ENCODE assay signal across 8 mouse cellular contexts in the genomic region with DNA sequence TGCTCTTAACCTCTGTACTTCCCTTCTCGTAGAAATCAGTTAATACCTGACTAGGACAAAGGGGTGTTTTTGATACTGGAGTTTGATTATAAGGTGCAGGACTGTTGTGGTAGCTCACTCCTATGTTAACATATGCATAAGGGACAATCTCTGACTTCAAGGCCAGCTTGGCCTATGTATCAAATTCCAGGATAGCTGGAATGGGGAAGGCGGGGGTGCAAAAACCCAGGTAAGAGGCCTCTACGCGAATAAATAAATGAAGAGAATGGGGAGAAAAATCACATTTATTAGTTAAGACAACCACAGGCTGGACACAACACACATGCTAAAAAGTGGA. TPM values are rescaled to one million over a fixed set of nuclear protein-coding genes. Genes with fewer than 3 reads are reported as not detected.
DNase-seq lines count a peak whose midpoint lies in the region; ATAC-seq and TF ChIP-seq lines count a peak whose summit lies in the region.

No protein-coding gene starts in this region.

- no peak for DNase-seq in layer of hippocampus, adult 2 months (ENCODE audit: low spot score in 2 of 2)
- no peak for DNase-seq in layer of hippocampus, adult 18-20 months (ENCODE audit: low spot score in 2 of 2)
- DNase-seq in neural tube, embryonic 11.5 days (ENCODE audit: low spot score), result no peak
- DNase-seq in left cerebral cortex, adult 9 months (ENCODE audit: low spot score in 2 of 2), result no peak
- DNase-seq in left cerebral cortex, adult 11 months (ENCODE audit: low spot score), result no peak
- DNase-seq in adipocyte (ENCODE audit: low spot score), result no peak

- no peak overlapping the region; the same call in 1 of the 2 replicates for H3K4me3 ChIP-seq in layer of hippocampus, adult 2 months
- peak overlapping the region; percentile 73 for H3K4me3 ChIP-seq in embryonic facial prominence, embryonic 13.5 days
- H3K4me3 ChIP-seq in intestine, embryonic 15.5 days (replicated peaks), result 0 out of 2 replicates have a peak overlapping the region, but pooled peaks have one; percentile 92
- H3K4me3 ChIP-seq in neural tube, embryonic 11.5 days (ENCODE audit: low read depth, low read length), result no peak overlapping the region

- 65% methylated on average over 4 of the region's 4 CpGs for WGBS in embryonic facial prominence, embryonic 13.5 days
- WGBS in intestine, embryonic 15.5 days, result 68% methylated on average over 4 of the region's 4 CpGs
- 69% methylated on average over 4 of the region's 4 CpGs for WGBS in neural tube, embryonic 11.5 days

- H3K4me2 ChIP-seq in embryonic facial prominence, embryonic 13.5 days, result peak overlapping the region; percentile 65
- H3K4me2 ChIP-seq in intestine, embryonic 15.5 days (replicated peaks), result peak overlapping the region; percentile 70; the same call in 1 of the 2 replicates
- H3K4me2 ChIP-seq in neural tube, embryonic 11.5 days (ENCODE audit: low read depth), result peak overlapping the region; percentile 12

- no peak overlapping the region for H3K9ac ChIP-seq in embryonic facial prominence, embryonic 13.5 days
- H3K9ac ChIP-seq in intestine, embryonic 15.5 days, result no peak overlapping the region
- H3K9ac ChIP-seq in neural tube, embryonic 11.5 days (ENCODE audit: low read length), result no peak overlapping the region

- H3K27me3 ChIP-seq in embryonic facial prominence, embryonic 13.5 days, result no peaks in the 10 kb centered on the region
- H3K27me3 ChIP-seq in intestine, embryonic 15.5 days (replicated peaks), result no peaks in the 10 kb centered on the region
- H3K27me3 ChIP-seq in neural tube, embryonic 11.5 days (ENCODE audit: control insufficient read depth, insufficient read depth, low read length), result no peaks in the 10 kb centered on the region

- H3K36me3 ChIP-seq in embryonic facial prominence, embryonic 13.5 days, result peaks cover 59% of the 10 kb centered on the region
- H3K36me3 ChIP-seq in intestine, embryonic 15.5 days, result peaks cover 17% of the 10 kb centered on the region
- H3K36me3 ChIP-seq in neural tube, embryonic 11.5 days (ENCODE audit: control insufficient read depth, insufficient read depth, low read length), result peaks cover 13% of the 10 kb centered on the region

- peak overlapping the region; percentile 91 for H3K27ac ChIP-seq in layer of hippocampus, adult 2 months
- H3K27ac ChIP-seq in embryonic facial prominence, embryonic 13.5 days, result peak overlapping the region; percentile 99
- peak overlapping the region; percentile 99 for H3K27ac ChIP-seq in intestine, embryonic 15.5 days
- no peak overlapping the region for H3K27ac ChIP-seq in neural tube, embryonic 11.5 days (ENCODE audit: low read depth, low read length)

- H3K9me3 ChIP-seq in embryonic facial prominence, embryonic 13.5 days, result no peaks in the 10 kb centered on the region
- H3K9me3 ChIP-seq in intestine, embryonic 15.5 days, result no peaks in the 10 kb centered on the region
- no peaks in the 10 kb centered on the region for H3K9me3 ChIP-seq in neural tube, embryonic 11.5 days (ENCODE audit: control insufficient read depth, low read length)

- peaks cover 12% of the 10 kb centered on the region for H3K4me1 ChIP-seq in embryonic facial prominence, embryonic 13.5 days
- H3K4me1 ChIP-seq in intestine, embryonic 15.5 days (replicated peaks), result 0 out of 2 replicates have a peak, but pooled peaks cover 12% of the 10 kb centered on the region
- H3K4me1 ChIP-seq in neural tube, embryonic 11.5 days (ENCODE audit: control insufficient read depth, insufficient read depth, low read length), result peaks cover 3% of the 10 kb centered on the region; the same call in 1 of the 2 replicates

- TF ChIP-seq CTCF in layer of hippocampus, adult 2 months (conservative IDR thresholded peaks at IDR 0.05), result no peak

- ATAC-seq in embryonic facial prominence, embryonic 13.5 days (ENCODE audit: insufficient number of reproducible peaks, insufficient read depth, low FRiP score, low TSS enrichment, low read depth), result no peak
- no peak for ATAC-seq in intestine, embryonic 15.5 days
- no peak; the same call in 1 of the 2 replicates for ATAC-seq in neural tube, embryonic 11.5 days (ENCODE audit: insufficient read depth, low FRiP score, low TSS enrichment)

RNA-seq across cellular contexts. Expression of a gene that starts 0.7 kb away (rescaled TPM):
- 1 to 10 TPM; 3.1 to 5.0 TPM for total RNA-seq in layer of hippocampus, adult 2 months (2021)
- total RNA-seq in layer of hippocampus, adult 18-20 months (2021), result 1 to 10 TPM; 4.0 to 4.9 TPM
- polyA plus RNA-seq in embryonic facial prominence, embryonic 13.5 days (2015; fragmentation: Nextera tagmentation; extraction: Ambion mirVana), result 14.1 and 14.7 TPM in 2 replicates
- 11.7 and 11.9 TPM in 2 replicates for polyA plus RNA-seq in intestine, embryonic 15.5 days (2015; fragmentation: Nextera tagmentation; extraction: Ambion mirVana)
- polyA plus RNA-seq in neural tube, embryonic 11.5 days (2014; fragmentation: Nextera tagmentation; extraction: Ambion mirVana), result 7.6 and 8.4 TPM in 2 replicates

RNA-seq across cellular contexts. Expression of a gene that starts 8.9 kb away (rescaled TPM):
- 100 to 1,000 TPM; 779 to 834 TPM for total RNA-seq in layer of hippocampus, adult 2 months (2021)
- 100 to 1,000 TPM; 768 to 775 TPM for total RNA-seq in layer of hippocampus, adult 18-20 months (2021)
- polyA plus RNA-seq in embryonic facial prominence, embryonic 13.5 days (2015; fragmentation: Nextera tagmentation; extraction: Ambion mirVana), result 345 and 370 TPM in 2 replicates
- polyA plus RNA-seq in intestine, embryonic 15.5 days (2015; fragmentation: Nextera tagmentation; extraction: Ambion mirVana), result 257 and 283 TPM in 2 replicates
- polyA plus RNA-seq in neural tube, embryonic 11.5 days (2014; fragmentation: Nextera tagmentation; extraction: Ambion mirVana), result 496 and 500 TPM in 2 replicates

RNA-seq across cellular contexts. Expression of a gene that starts 9.0 kb away (rescaled TPM):
- total RNA-seq in layer of hippocampus, adult 2 months (2021), result 10 to 100 TPM; 13.6 to 18.8 TPM
- total RNA-seq in layer of hippocampus, adult 18-20 months (2021), result 10 to 100 TPM; 10.3 to 10.7 TPM
- polyA plus RNA-seq in embryonic facial prominence, embryonic 13.5 days (2015; fragmentation: Nextera tagmentation; extraction: Ambion mirVana), result 28.2 and 30.5 TPM in 2 replicates
- polyA plus RNA-seq in intestine, embryonic 15.5 days (2015; fragmentation: Nextera tagmentation; extraction: Ambion mirVana), result 14.6 and 16.3 TPM in 2 replicates
- 19.0 and 22.9 TPM in 2 replicates for polyA plus RNA-seq in neural tube, embryonic 11.5 days (2014; fragmentation: Nextera tagmentation; extraction: Ambion mirVana)

RNA-seq across cellular contexts. Expression of a gene that starts 29.0 kb away (rescaled TPM):
- not detected for total RNA-seq in layer of hippocampus, adult 2 months (2021)
- under 1 TPM in 1 of 2 experiments, not detected in 1; 0.20 TPM for total RNA-seq in layer of hippocampus, adult 18-20 months (2021)
- polyA plus RNA-seq in embryonic facial prominence, embryonic 13.5 days (2015; fragmentation: Nextera tagmentation; extraction: Ambion mirVana), result 1.9 and 2.3 TPM in 2 replicates
- polyA plus RNA-seq in intestine, embryonic 15.5 days (2015; fragmentation: Nextera tagmentation; extraction: Ambion mirVana), result 2.0 TPM in 2 replicates
- 0.61 and 1.4 TPM in 2 replicates for polyA plus RNA-seq in neural tube, embryonic 11.5 days (2014; fragmentation: Nextera tagmentation; extraction: Ambion mirVana)

RNA-seq across cellular contexts. Expression of a gene that starts 29.6 kb away (rescaled TPM):
- 10 to 100 TPM; 15.9 to 20.4 TPM for total RNA-seq in layer of hippocampus, adult 2 months (2021)
- 10 to 100 TPM; 14.3 to 15.8 TPM for total RNA-seq in layer of hippocampus, adult 18-20 months (2021)
- polyA plus RNA-seq in embryonic facial prominence, embryonic 13.5 days (2015; fragmentation: Nextera tagmentation; extraction: Ambion mirVana), result 29.0 and 33.7 TPM in 2 replicates
- polyA plus RNA-seq in intestine, embryonic 15.5 days (2015; fragmentation: Nextera tagmentation; extraction: Ambion mirVana), result 46.5 and 49.3 TPM in 2 replicates
- polyA plus RNA-seq in neural tube, embryonic 11.5 days (2014; fragmentation: Nextera tagmentation; extraction: Ambion mirVana), result 24.6 and 24.9 TPM in 2 replicates

Comparison
In these comparisons a context has a peak if more than half of its experiments do, and no peak if none do; other contexts are left out.
1. H3K4me3 ChIP-seq: peak in embryonic facial prominence, embryonic 13.5 days (single experiment) and intestine, embryonic 15.5 days (single experiment); none in layer of hippocampus, adult 2 months (single experiment) and neural tube, embryonic 11.5 days (single experiment).
2. H3K4me2 ChIP-seq: peak in every context shown above with its lines; median percentile 70 in intestine, embryonic 15.5 days; 65 in embryonic facial prominence, embryonic 13.5 days; 12 in neural tube, embryonic 11.5 days.